Mouse (Mus musculus): ENCODE measurements around the gene Cx3cr1.

The Cx3cr1 gene

GRCm38 (mm10) chr9:119888843-119889246 lies 180.8 kb downstream of the Cx3cr1 start:
- no peak for DNase-seq (ENCODE audit: low spot score)

GRCm38 (mm10) chr9:119887144-119887901 lies 182.4 kb downstream of the Cx3cr1 start:
- no peak for DNase-seq (ENCODE audit: low spot score)

GRCm38 (mm10) chr9:119854170-119854569 lies 215.5 kb downstream of the Cx3cr1 start:
- DNase-seq (ENCODE audit: low spot score) = no peak

GRCm38 (mm10) chr9:119853071-119853846 lies 216.4 kb downstream of the Cx3cr1 start:
- DNase-seq (ENCODE audit: low spot score) = no peak

- DNase-seq (ENCODE audit: low spot score) = no peak
Observed at GRCm38 (mm10) chr9:119852347-119853030, 217.2 kb downstream of the Cx3cr1 start.

All from spleen, adult 12 weeks (tissue).